Mouse (Mus musculus) MN1 (cell line): ENCODE measurements around the gene Cldn34c4.

Experiments used
- DNase-seq: peaks from one replicate; pipeline ENCODE4 v3.0.0-alpha.2; 2016; ENCODE audit warnings: low spot score

Gene Cldn34c4

GRCm38 (mm10) chrX:127736454-127736853 is at the start of gene Cldn34c4:
TSS of gene Cldn34c4 (minus strand) at chrX:127736554.
- no peak for DNase-seq

DNA sequence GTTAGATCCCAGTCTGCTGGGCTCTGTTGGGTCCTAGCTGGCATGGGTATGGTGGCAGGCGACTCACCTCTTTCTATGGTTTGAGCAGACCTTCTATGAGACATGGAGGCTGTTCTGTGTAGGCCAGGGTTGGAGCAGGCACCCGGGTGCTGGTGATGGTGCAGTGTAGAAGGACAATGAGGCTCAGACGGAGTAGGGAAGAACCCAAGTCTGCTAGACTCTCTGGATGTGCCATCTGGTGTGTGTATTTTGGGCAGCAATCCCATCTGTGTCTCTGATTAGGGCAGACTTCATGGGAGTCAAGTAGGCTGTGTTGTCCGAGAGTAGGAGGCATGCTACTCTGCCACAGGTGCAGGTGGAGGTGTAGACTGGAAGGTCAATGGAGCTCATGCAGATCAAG is 10.7 kb upstream of the Cldn34c4 start:
- DNase-seq, result no peak
